In the genomic region with DNA sequence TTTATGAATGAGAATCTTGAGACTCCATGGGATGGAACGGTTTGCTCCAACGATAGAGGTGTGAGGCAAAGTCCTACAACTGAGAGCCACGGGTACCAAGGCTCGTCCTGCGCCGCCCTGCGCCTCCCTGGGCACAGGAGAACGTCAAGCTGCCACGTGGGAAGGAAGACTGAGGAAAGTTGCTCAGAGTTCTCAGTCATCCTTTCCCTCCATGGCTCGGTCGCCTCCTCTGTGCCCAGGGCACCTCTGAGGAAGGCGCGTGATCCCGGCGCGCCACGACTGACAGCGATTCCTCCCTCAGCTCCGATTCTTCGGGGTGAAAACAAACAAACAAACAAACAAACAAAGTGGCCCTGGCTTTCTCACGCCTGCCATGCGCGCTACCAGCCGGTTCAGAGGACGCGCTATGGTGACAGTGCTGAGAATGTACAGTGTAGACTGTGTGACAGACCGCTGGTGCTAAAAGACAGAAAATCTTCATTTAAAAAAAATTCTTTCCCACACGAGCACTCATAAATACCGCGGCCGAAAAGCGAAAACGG, we compare ENCODE assay signal across 8 mouse cellular contexts. TPM values are rescaled to one million over a fixed set of nuclear protein-coding genes. Genes with fewer than 3 reads are reported as not detected.
DNase-seq lines count a peak whose midpoint lies in the region; ATAC-seq and TF ChIP-seq lines count a peak whose summit lies in the region.

No protein-coding gene starts in this region.

- H3K27ac ChIP-seq in kidney, adult 2 months (ENCODE audit: insufficient read depth, low read depth, low read length), result peak overlapping the region; percentile 13; the same call in 1 of the 2 replicates
- peak overlapping the region; percentile 86 for H3K27ac ChIP-seq in MEL (ENCODE audit: control insufficient read depth, low read depth, low read length)
- no peak overlapping the region for H3K27ac ChIP-seq in embryonic facial prominence, embryonic 12.5 days
- H3K27ac ChIP-seq in intestine, embryonic 14.5 days (ENCODE audit: low read depth), result no peak overlapping the region
- peak overlapping the region; percentile 85 for H3K27ac ChIP-seq in midbrain, embryonic 10.5 days (replicated peaks)

- H3K4me1 ChIP-seq in kidney, adult 2 months (ENCODE audit: control insufficient read depth, insufficient read depth, low read length), result peaks cover 9% of the 10 kb centered on the region; the same call in 1 of the 2 replicates
- peaks cover 0 to 3% of the 10 kb centered on the region in 2 experiments; a peak in 3 of 4 replicates for H3K4me1 ChIP-seq in MEL (ENCODE audit: control insufficient read depth in 1 of 2, insufficient read depth in 2 of 2, low read length in 2 of 2)
- H3K4me1 ChIP-seq in embryonic facial prominence, embryonic 12.5 days, result peaks cover 9% of the 10 kb centered on the region
- H3K4me1 ChIP-seq in intestine, embryonic 14.5 days (replicated peaks; ENCODE audit: control insufficient read depth, insufficient read depth, low read length), result peaks cover 6% of the 10 kb centered on the region
- peaks cover 18% of the 10 kb centered on the region for H3K4me1 ChIP-seq in midbrain, embryonic 10.5 days

- peak overlapping the region; percentile 97 for H3K9ac ChIP-seq in MEL (ENCODE audit: control insufficient read depth, low read depth, low read length, poor library complexity, severe bottlenecking)
- peak overlapping the region; percentile 77 for H3K9ac ChIP-seq in embryonic facial prominence, embryonic 12.5 days
- H3K9ac ChIP-seq in intestine, embryonic 14.5 days (ENCODE audit: low read length), result peak overlapping the region; percentile 64

- peak; percentile 32 for DNase-seq in kidney, adult 2 months
- no peak for DNase-seq in kidney, postnatal 14 days
- DNase-seq in MEL (ENCODE audit: low read depth, low spot score), result no peak
- no peak for DNase-seq in intestine, embryonic 14.5 days (ENCODE audit: low spot score)
- DNase-seq in midbrain, embryonic 10.5 days (ENCODE audit: low spot score), result no peak
- no peak for DNase-seq in urinary bladder, postnatal 25 days (ENCODE audit: low spot score)
- DNase-seq in left cerebral cortex, postnatal 25 days (ENCODE audit: low spot score in 2 of 2), result no peak

- H3K4me3 ChIP-seq in kidney, adult 2 months (ENCODE audit: insufficient read depth, low read depth, low read length), result peak overlapping the region; percentile 75
- H3K4me3 ChIP-seq in MEL (ENCODE audit: control insufficient read depth in 1 of 2, insufficient read depth in 1 of 2, low read depth in 2 of 2, low read length in 2 of 2), result peak overlapping the region; percentile 80 to 99
- peak overlapping the region; percentile 82 for H3K4me3 ChIP-seq in embryonic facial prominence, embryonic 12.5 days
- H3K4me3 ChIP-seq in intestine, embryonic 14.5 days (ENCODE audit: low read depth, low read length), result peak overlapping the region; percentile 91
- H3K4me3 ChIP-seq in midbrain, embryonic 10.5 days, result peak overlapping the region; percentile 78

- TF ChIP-seq EP300 in MEL (IDR thresholded peaks at IDR 0.05; ENCODE audit: low read depth in 1 of 2, low read length in 2 of 2), result no peak

- no peaks in the 10 kb centered on the region for H3K9me3 ChIP-seq in MEL (replicated peaks; ENCODE audit: insufficient read depth, low read length)
- no peaks in the 10 kb centered on the region for H3K9me3 ChIP-seq in embryonic facial prominence, embryonic 12.5 days
- no peaks in the 10 kb centered on the region for H3K9me3 ChIP-seq in intestine, embryonic 14.5 days (ENCODE audit: control insufficient read depth, low read length)
- no peaks in the 10 kb centered on the region for H3K9me3 ChIP-seq in midbrain, embryonic 10.5 days (replicated peaks)

- TF ChIP-seq CTCF in kidney, adult 2 months (conservative IDR thresholded peaks at IDR 0.05; ENCODE audit: insufficient read depth, insufficient read length, low read depth, low read length), result no peak
- TF ChIP-seq CTCF in MEL (IDR thresholded peaks at IDR 0.05 in 2 of 3, conservative IDR thresholded peaks at IDR 0.05 in 1 of 3; ENCODE audit: control insufficient read depth in 1 of 3, insufficient read depth in 1 of 3, low read depth in 2 of 3, low read length in 3 of 3, poor library complexity in 1 of 3, severe bottlenecking in 1 of 3), result no peak

- no peaks in the 10 kb centered on the region for H3K27me3 ChIP-seq in kidney, adult 2 months (replicated peaks; ENCODE audit: control insufficient read depth, insufficient read depth, low read length)
- no peaks in the 10 kb centered on the region for H3K27me3 ChIP-seq in MEL (ENCODE audit: control insufficient read depth in 1 of 2, insufficient read depth in 2 of 2, low read length in 2 of 2)
- no peaks in the 10 kb centered on the region for H3K27me3 ChIP-seq in embryonic facial prominence, embryonic 12.5 days
- H3K27me3 ChIP-seq in intestine, embryonic 14.5 days (replicated peaks; ENCODE audit: control insufficient read depth, insufficient read depth, low read length), result no peaks in the 10 kb centered on the region
- no peaks in the 10 kb centered on the region for H3K27me3 ChIP-seq in midbrain, embryonic 10.5 days (ENCODE audit: low read depth, poor library complexity, severe bottlenecking)

- no peak for TF ChIP-seq POLR2A in kidney, adult 2 months (IDR thresholded peaks at IDR 0.05; ENCODE audit: low read depth, low read length)
- no peak for TF ChIP-seq POLR2A in MEL (IDR thresholded peaks at IDR 0.05; ENCODE audit: control insufficient read depth in 1 of 2, insufficient read depth in 1 of 2, low read depth in 1 of 2, low read length in 2 of 2, poor library complexity in 1 of 2)

- under 1% methylated on average over 33 of the region's 33 CpGs for WGBS in kidney, adult 2 months
- 1% methylated on average over 33 of the region's 33 CpGs for WGBS in embryonic facial prominence, embryonic 12.5 days
- under 1% methylated on average over 33 of the region's 33 CpGs for WGBS in intestine, embryonic 14.5 days
- WGBS in midbrain, embryonic 10.5 days, result under 1% methylated on average over 33 of the region's 33 CpGs

- intact Hi-C loops in left cerebral cortex, postnatal 25 days (cut with DNase I), result no loop called here

- TF ChIP-seq RAD21 in MEL (IDR thresholded peaks at IDR 0.05; ENCODE audit: low read depth, low read length), result no peak

- H3K79me2 ChIP-seq in MEL (ENCODE audit: control insufficient read depth, insufficient read depth, low read length, poor library complexity), result peaks cover 13% of the 10 kb centered on the region

- no peaks in the 10 kb centered on the region; the same call in 1 of the 2 replicates for H3K36me3 ChIP-seq in kidney, adult 2 months (ENCODE audit: control insufficient read depth, insufficient read depth, low read length)
- H3K36me3 ChIP-seq in MEL (ENCODE audit: control insufficient read depth in 1 of 2, insufficient read depth in 2 of 2, low read length in 2 of 2), result peaks cover 6 to 9% of the 10 kb centered on the region in 2 experiments
- peaks cover 7% of the 10 kb centered on the region for H3K36me3 ChIP-seq in embryonic facial prominence, embryonic 12.5 days
- H3K36me3 ChIP-seq in intestine, embryonic 14.5 days (ENCODE audit: control insufficient read depth, insufficient read depth, low read length), result peaks cover 8% of the 10 kb centered on the region; the same call in 1 of the 2 replicates
- H3K36me3 ChIP-seq in midbrain, embryonic 10.5 days, result peaks cover 17% of the 10 kb centered on the region

- peak; percentile 83 for ATAC-seq in embryonic facial prominence, embryonic 12.5 days (ENCODE audit: insufficient number of reproducible peaks, insufficient read depth, low FRiP score, low TSS enrichment)
- peak; percentile 83 for ATAC-seq in intestine, embryonic 14.5 days (replicated peaks; ENCODE audit: low FRiP score, low TSS enrichment, low read depth)

- H3K4me2 ChIP-seq in embryonic facial prominence, embryonic 12.5 days (replicated peaks), result peak overlapping the region; percentile 92
- H3K4me2 ChIP-seq in intestine, embryonic 14.5 days (ENCODE audit: low read length), result peak overlapping the region; percentile 96

TF ChIP-seq in MEL, 35 proteins besides CTCF, POLR2A, EP300 and RAD21:
- TF ChIP-seq POLR2AphosphoS2 (IDR thresholded peaks at IDR 0.05; ENCODE audit: low read length) (no peak), TAL1 (IDR thresholded peaks at IDR 0.05; ENCODE audit: low read length) (no peak), MYB (IDR thresholded peaks at IDR 0.05; ENCODE audit: low read depth, low read length) (no peak), ZKSCAN1 (IDR thresholded peaks at IDR 0.05; ENCODE audit: low read depth, low read length) (no peak), MAZ (IDR thresholded peaks at IDR 0.05; ENCODE audit: low read depth, low read length) (0 out of 2 replicates have a peak, but pooled peaks have one; percentile 17), USF2 (IDR thresholded peaks at IDR 0.05; ENCODE audit: borderline replicate concordance in 1 of 2, insufficient read depth in 1 of 2, low read depth in 1 of 2, low read length in 2 of 2) (no peak), ZMIZ1 (IDR thresholded peaks at IDR 0.05; ENCODE audit: low read depth, low read length) (0 out of 2 replicates have a peak, but pooled peaks have one; percentile 6), MXI1 (IDR thresholded peaks at IDR 0.05; ENCODE audit: low read depth, low read length) (peak; percentile 90), MAX (IDR thresholded peaks at IDR 0.05; ENCODE audit: low read length) (peak; percentile 60)

RNA-seq across cellular contexts. Expression of a gene that starts 0.4 kb away (rescaled TPM):
- polyA plus RNA-seq in kidney, adult 2 months (2012; rRNA removed), result 2.3 and 3.6 TPM in 2 replicates
- total RNA-seq in MEL (2012; rRNA removed), result 14.9 and 17.4 TPM in 2 replicates
- 10 to 100 TPM in 1 of 2 experiments, not detected in 1; 30.5 TPM for polyA plus RNA-seq in MEL (2012; ENCODE audit: insufficient read depth in 1 of 2, insufficient read length in 2 of 2, low read depth in 1 of 2, low replicate concordance in 2 of 2, missing spikeins in 1 of 2)
- 19.9 and 24.2 TPM in 2 replicates for polyA plus RNA-seq in embryonic facial prominence, embryonic 12.5 days (2016; fragmentation: Nextera tagmentation; extraction: Ambion mirVana)
- polyA plus RNA-seq in intestine, embryonic 14.5 days (2014; fragmentation: Nextera tagmentation; extraction: Ambion mirVana), result 7.5 and 9.4 TPM in 2 replicates
- 21.7 and 21.9 TPM in 2 replicates for polyA plus RNA-seq in midbrain, embryonic 10.5 days (2016; fragmentation: Nextera tagmentation; extraction: Ambion mirVana)
- total RNA-seq in left cerebral cortex, postnatal 25 days (2021), result 10 to 100 TPM; 14.8 to 15.5 TPM

RNA-seq across cellular contexts. Expression of a gene that starts 23.0 kb away (rescaled TPM):
- 5.0 and 6.1 TPM in 2 replicates for polyA plus RNA-seq in kidney, adult 2 months (2012; rRNA removed)
- 3.0 and 3.6 TPM in 2 replicates for total RNA-seq in MEL (2012; rRNA removed)
- polyA plus RNA-seq in MEL (2012; ENCODE audit: insufficient read depth in 1 of 2, insufficient read length in 2 of 2, low read depth in 1 of 2, low replicate concordance in 2 of 2, missing spikeins in 1 of 2), result 1 to 10 TPM in 1 of 2 experiments, not detected in 1; 5.3 TPM
- polyA plus RNA-seq in embryonic facial prominence, embryonic 12.5 days (2016; fragmentation: Nextera tagmentation; extraction: Ambion mirVana), result 9.8 and 11.2 TPM in 2 replicates
- polyA plus RNA-seq in intestine, embryonic 14.5 days (2014; fragmentation: Nextera tagmentation; extraction: Ambion mirVana), result 7.5 and 7.7 TPM in 2 replicates
- 2.9 and 3.1 TPM in 2 replicates for polyA plus RNA-seq in midbrain, embryonic 10.5 days (2016; fragmentation: Nextera tagmentation; extraction: Ambion mirVana)
- 100 to 1,000 TPM; 269 to 275 TPM for total RNA-seq in left cerebral cortex, postnatal 25 days (2021)

Comparison
In these comparisons a context has a peak if more than half of its experiments do, and no peak if none do; other contexts are left out.
1. H3K27ac ChIP-seq: peak in kidney, adult 2 months (single experiment), MEL (single experiment) and midbrain, embryonic 10.5 days (single experiment); none in embryonic facial prominence, embryonic 12.5 days (single experiment) and intestine, embryonic 14.5 days (single experiment).
2. Peak in every context shown above with its lines, with median percentiles within 50 percentile points of each other: H3K4me3 ChIP-seq and H3K9ac ChIP-seq.